Mouse (Mus musculus) inflammation-experienced regulatory T-cells (primary cell): ENCODE results near the gene Olfr1155. TPM values are rescaled to one million over a fixed set of nuclear protein-coding genes. Genes with fewer than 3 reads are reported as not detected.

ENCODE experiments used
- polyA plus RNA-seq, 2 experiments: library from polyadenylated mRNA; unstranded; fragments of 100-300 nt; shearing (Covaris generic); gene quantifications; one replicate each; pipeline ENCODE4 v1.2.1; 2017

The Olfr1155 gene
- not detected for polyA plus RNA-seq

GRCm38 (mm10) chr2:87945037-87945436 is at the start of gene Olfr1155:
TSS of gene Olfr1155 (minus strand) at chr2:87945137.

GRCm38 (mm10) chr2:87989813-87990212 is 44.9 kb upstream of the Olfr1155 start, which contains the start of gene Olfr1158:
TSS of gene Olfr1158 (plus strand) at chr2:87990113.

GRCm38 (mm10) chr2:87974563-87974962 is 29.6 kb upstream of the Olfr1155 start, which contains the start of gene Olfr74:
TSS of gene Olfr74 (minus strand) at chr2:87974663.

GRCm38 (mm10) chr2:87968199-87968598 is 23.3 kb upstream of the Olfr1155 start, which contains the start of gene Olfr1157:
TSS of gene Olfr1157 (minus strand) at chr2:87968299.

GRCm38 (mm10) chr2:87953000-87953399 is 8.1 kb upstream of the Olfr1155 start, which contains the start of gene Olfr1156:
TSS of gene Olfr1156 (minus strand) at chr2:87953100.

GRCm38 (mm10) chr2:87905066-87905465 is 39.9 kb downstream of the Olfr1155 start, which contains the start of gene Olfr1154:
TSS of gene Olfr1154 (minus strand) at chr2:87905166.

GRCm38 (mm10) chr2:87894662-87895061 is 50.3 kb downstream of the Olfr1155 start, which contains the start of gene Olfr1153:
TSS of gene Olfr1153 (plus strand) at chr2:87894962.

Other genes starting within 250 kb of the Olfr1155 start
- gene Olfr1137, start 232.0 kb downstream of the Olfr1155 start, polyA plus RNA-seq, result not detected
- under 1 TPM in 1 of 2 experiments, not detected in 1; 0.40 TPM for gene Olfr1138, start 205.2 kb downstream of the Olfr1155 start, polyA plus RNA-seq
- gene Olfr1140, start 201.4 kb downstream of the Olfr1155 start, polyA plus RNA-seq, result not detected
- gene Olfr1141, start 191.1 kb downstream of the Olfr1155 start, polyA plus RNA-seq, result not detected
- under 1 TPM in 1 of 2 experiments, not detected in 1; 0.13 TPM for gene Olfr152, start 165.7 kb downstream of the Olfr1155 start, polyA plus RNA-seq
- under 1 TPM in 1 of 2 experiments, not detected in 1; 0.71 TPM for gene Olfr1143, start 144.5 kb downstream of the Olfr1155 start, polyA plus RNA-seq
- not detected for gene Olfr1145, start 135.3 kb downstream of the Olfr1155 start, polyA plus RNA-seq
- under 1 TPM in 1 of 2 experiments, not detected in 1; 0.81 TPM for gene Olfr1148, start 114.6 kb downstream of the Olfr1155 start, polyA plus RNA-seq
- gene Olfr1150-ps1, start 101.1 kb downstream of the Olfr1155 start, polyA plus RNA-seq, result not detected
- under 1 TPM; 0.20 to 0.82 TPM for gene Olfr1151, start 89.3 kb downstream of the Olfr1155 start, polyA plus RNA-seq
- under 1 TPM; 0.08 to 0.44 TPM for gene Olfr1152, start 78.6 kb downstream of the Olfr1155 start, polyA plus RNA-seq
- not detected for gene Olfr1153, start 50.2 kb downstream of the Olfr1155 start, polyA plus RNA-seq
- not detected for gene Olfr1154, start 40.0 kb downstream of the Olfr1155 start, polyA plus RNA-seq
- gene Olfr1156, start 8.0 kb upstream of the Olfr1155 start, polyA plus RNA-seq, result under 1 TPM; 0.11 to 0.26 TPM
- under 1 TPM in 1 of 2 experiments, not detected in 1; 0.18 TPM for gene Olfr1157, start 23.2 kb upstream of the Olfr1155 start, polyA plus RNA-seq
- gene Olfr74, start 29.5 kb upstream of the Olfr1155 start, polyA plus RNA-seq, result under 1 TPM in 1 of 2 experiments, not detected in 1; 0.60 TPM
- gene Olfr1158, start 45.0 kb upstream of the Olfr1155 start, polyA plus RNA-seq, result not detected
- gene Olfr1160, start 63.1 kb upstream of the Olfr1155 start, polyA plus RNA-seq, result under 1 TPM in 1 of 2 experiments, not detected in 1; 0.04 TPM
- not detected for gene Olfr1161, start 77.6 kb upstream of the Olfr1155 start, polyA plus RNA-seq
- gene Olfr73, start 92.6 kb upstream of the Olfr1155 start, polyA plus RNA-seq, result not detected
- under 1 TPM in 1 of 2 experiments, not detected in 1; 0.10 TPM for gene Olfr1162, start 106.0 kb upstream of the Olfr1155 start, polyA plus RNA-seq
- under 1 TPM in 1 of 2 experiments, not detected in 1; 0.80 TPM for gene Olfr1163, start 126.7 kb upstream of the Olfr1155 start, polyA plus RNA-seq
- not detected for gene Olfr1164, start 148.8 kb upstream of the Olfr1155 start, polyA plus RNA-seq
- not detected for gene Olfr1166, start 183.1 kb upstream of the Olfr1155 start, polyA plus RNA-seq
- not detected for gene Olfr1167, start 210.1 kb upstream of the Olfr1155 start, polyA plus RNA-seq
- gene Olfr1168, start 236.7 kb upstream of the Olfr1155 start, polyA plus RNA-seq, result not detected